Mouse (Mus musculus) liver, embryonic 16.5 days (tissue): ENCODE measurements around the gene Cdh13. TPM values are rescaled to one million over a fixed set of nuclear protein-coding genes. Genes with fewer than 3 reads are reported as not detected.

Experiments
- ATAC-seq: fragments of 200-750 bp; cut with Nextera tagmentation; 2 replicates; pipeline ENCODE4 v1.8.0; 2017; ENCODE audit warnings: low read depth, mild to moderate bottlenecking, moderate number of reproducible peaks, moderate library complexity
- H3K27ac ChIP-seq: fragments of 300-500 bp; sonication (generic); 2 replicates; pipeline ENCODE4 v1.5.1; 2014; ENCODE audit warnings: mild to moderate bottlenecking, low read length
- H3K27me3 ChIP-seq: fragments of 300-500 bp; sonication (generic); 2 replicates; pipeline ENCODE4 v1.6.1; 2014; ENCODE audit warnings: low read depth, low read length, mixed read lengths; ENCODE audit not compliant: control insufficient read depth, insufficient read depth
- H3K36me3 ChIP-seq: fragments of 300-500 bp; sonication (generic); 2 replicates; pipeline ENCODE4 v1.6.1; 2014; ENCODE audit warnings: mild to moderate bottlenecking; ENCODE audit not compliant: control insufficient read depth, insufficient read depth
- H3K4me1 ChIP-seq: fragments of 300-500 bp; sonication (generic); 2 replicates; pipeline ENCODE4 v1.6.1; 2014; ENCODE audit warnings: low read depth, low read length, mixed read lengths; ENCODE audit not compliant: control insufficient read depth
- H3K4me2 ChIP-seq: fragments of 300-500 bp; sonication (generic); 2 replicates; pipeline ENCODE4 v1.6.1; 2014; ENCODE audit warnings: low read depth, low read length, mixed read lengths
- H3K4me3 ChIP-seq: fragments of 300-500 bp; sonication (generic); 2 replicates; pipeline ENCODE4 v1.5.1; 2014; ENCODE audit warnings: low read depth, mild to moderate bottlenecking, low read length
- H3K9ac ChIP-seq: fragments of 300-500 bp; sonication (generic); 2 replicates; pipeline ENCODE4 v1.6.1; 2014; ENCODE audit warnings: low read depth, low read length
- H3K9me3 ChIP-seq: fragments of 300-500 bp; sonication (generic); replicated peaks from 2 replicates; pipeline ENCODE4 v1.6.1; 2016; ENCODE audit warnings: low read length; ENCODE audit not compliant: control insufficient read depth
- WGBS: fragments of 180-500 bp; shearing (Covaris S2); extraction: QIAGEN DNeasy Blood & Tissue Kit; methylation state at CpG from one replicate; pipeline ENCODE4 v1.1.7; 2014; ENCODE audit not compliant: insufficient replicate concordance; 5-methylcytosine and 5-hydroxymethylcytosine counted together
- polyA plus RNA-seq: library from polyadenylated mRNA; unstranded; fragments of >200 nt; fragmentation: Nextera tagmentation; extraction: Ambion mirVana; gene quantifications from 2 replicates; pipeline ENCODE4 v1.2.1, GENCODE M21; 2015

Cdh13 gene
- polyA plus RNA-seq, 1 experiment from 2014 or later = 1.0 TPM

DNA sequence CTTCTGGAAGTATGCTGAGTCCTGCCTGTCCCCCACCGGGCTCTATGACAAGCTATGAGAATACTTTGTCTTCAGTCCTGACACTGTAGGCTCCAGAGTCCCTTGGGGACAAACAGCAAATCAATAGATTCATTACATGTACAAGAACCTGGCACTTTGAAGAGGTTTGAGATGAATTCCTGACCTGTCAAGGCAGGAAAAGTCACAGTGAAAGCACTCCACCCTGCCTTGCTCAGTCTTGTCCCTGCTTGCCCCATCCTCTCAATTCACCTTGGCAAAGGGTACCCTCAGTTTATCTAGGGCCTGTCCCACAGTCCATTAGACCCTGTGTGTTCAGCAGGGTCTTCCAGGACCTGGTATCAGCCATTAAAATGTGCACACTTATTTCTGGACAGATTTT lies 11.0 kb upstream of the Cdh13 start:
- Histone ChIP-seq H3K9ac (no peak overlapping the region), H3K36me3 (no peaks in the 10 kb centered on the region), H3K27me3 (no peaks in the 10 kb centered on the region), H3K4me1 (no peaks in the 10 kb centered on the region), H3K27ac (no peak overlapping the region), H3K4me2 (no peak overlapping the region), H3K9me3 (no peaks in the 10 kb centered on the region), H3K4me3 (no peak overlapping the region)
- 62% methylated on average over 1 of the region's 1 CpGs for WGBS
- no peak for ATAC-seq

DNA sequence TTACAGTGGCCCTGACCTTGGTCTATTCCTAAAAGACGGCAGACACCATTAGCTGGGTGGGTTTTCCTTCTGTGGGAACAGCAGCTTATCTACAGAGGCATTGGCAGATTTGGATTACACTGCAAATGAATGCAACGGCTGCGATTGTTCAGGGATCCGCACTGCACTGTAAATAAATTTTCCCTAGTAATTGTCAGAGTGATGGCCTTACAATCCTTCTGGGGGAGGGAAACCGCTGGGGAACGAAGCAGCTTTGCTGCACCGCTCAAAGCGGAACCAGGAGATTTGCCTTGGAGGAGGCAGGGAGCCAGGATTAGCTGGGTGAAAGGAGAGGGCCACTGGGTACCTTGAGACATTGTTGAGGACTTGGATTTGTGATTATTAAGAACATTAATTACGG lies 9.3 kb upstream of the Cdh13 start:
- Histone ChIP-seq H3K9me3 (no peaks in the 10 kb centered on the region), H3K9ac (no peak overlapping the region), H3K27me3 (no peaks in the 10 kb centered on the region), H3K36me3 (no peaks in the 10 kb centered on the region), H3K4me2 (no peak overlapping the region), H3K27ac (no peak overlapping the region), H3K4me1 (no peaks in the 10 kb centered on the region), H3K4me3 (no peak overlapping the region)
- WGBS = 69% methylated on average over 9 of the region's 9 CpGs
- ATAC-seq = no peak

DNA sequence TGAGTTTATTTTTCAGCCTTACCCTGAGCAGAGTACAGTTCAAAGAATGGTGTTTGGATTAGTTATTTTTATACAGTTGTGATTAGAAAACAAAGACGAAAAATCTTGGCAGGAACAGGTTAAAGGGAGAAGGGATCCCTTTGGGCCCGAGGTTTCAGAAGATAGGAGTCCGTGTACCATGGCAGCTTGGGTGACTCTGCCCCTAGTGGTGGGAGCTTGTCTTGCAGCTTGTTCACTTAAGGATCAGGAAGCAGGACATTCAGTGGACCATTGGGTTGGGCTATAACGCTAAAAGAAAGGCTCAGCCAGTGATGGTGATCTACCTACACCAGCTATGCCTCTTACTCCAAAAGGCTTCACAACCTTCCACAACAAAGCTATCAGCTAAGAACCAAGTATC lies 8.8 kb upstream of the Cdh13 start:
- Histone ChIP-seq H3K4me2 (no peak overlapping the region), H3K9me3 (no peaks in the 10 kb centered on the region), H3K36me3 (no peaks in the 10 kb centered on the region), H3K27me3 (no peaks in the 10 kb centered on the region), H3K4me3 (no peak overlapping the region), H3K4me1 (no peaks in the 10 kb centered on the region), H3K27ac (no peak overlapping the region), H3K9ac (no peak overlapping the region)
- 13% methylated on average over 4 of the region's 4 CpGs for WGBS
- no peak for ATAC-seq

DNA sequence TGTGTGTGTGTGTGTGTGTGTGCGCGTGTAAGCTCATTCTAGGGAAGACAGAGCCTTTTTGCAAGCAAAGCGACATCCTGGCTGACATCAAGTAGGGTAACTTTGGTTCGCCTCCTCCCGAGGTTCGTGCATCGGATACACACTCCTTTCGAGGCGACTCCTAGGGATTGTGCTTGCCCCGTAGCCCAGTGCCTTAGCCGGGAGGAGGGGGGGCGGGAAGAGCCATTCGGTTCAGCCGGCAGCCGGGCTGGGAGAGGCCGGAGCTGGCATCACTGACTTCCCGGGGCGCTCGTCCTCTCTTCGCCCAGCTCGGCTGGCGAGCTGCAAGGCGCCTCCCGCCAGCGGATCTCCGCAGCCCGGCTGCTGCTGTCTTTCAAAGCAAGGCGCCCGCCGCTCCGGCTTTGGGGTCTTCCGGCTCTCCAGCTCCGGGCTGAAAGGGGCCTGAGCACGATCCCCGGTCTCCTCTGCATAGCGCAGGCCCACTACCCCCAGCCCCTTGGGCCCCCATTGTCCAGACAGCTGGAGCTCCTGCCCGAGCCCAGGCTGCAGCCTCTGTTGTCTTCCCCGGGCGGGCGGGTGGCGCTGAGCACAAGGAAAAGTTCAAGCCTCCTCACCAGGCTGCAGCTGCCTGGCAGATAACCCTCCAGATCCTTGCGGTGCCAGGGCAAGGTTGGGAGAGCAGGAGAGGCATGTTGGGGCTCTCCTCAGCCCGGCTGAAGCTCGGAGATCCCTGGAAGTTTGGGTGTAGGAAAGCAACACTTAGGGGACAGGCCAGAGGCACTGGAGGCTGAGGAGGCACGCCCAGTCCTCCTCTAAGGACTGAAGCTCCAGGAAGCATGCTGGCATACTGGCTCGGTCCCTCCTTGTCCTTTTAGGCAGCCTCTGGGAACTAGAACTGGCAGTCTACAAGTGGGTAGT lies 838 bp downstream of the Cdh13 start:
- no peaks in the 10 kb centered on the region for H3K9me3 ChIP-seq
- peaks cover 33% of the 10 kb centered on the region for H3K27me3 ChIP-seq
- no peak overlapping the region for H3K9ac ChIP-seq
- no peak overlapping the region for H3K4me3 ChIP-seq
- H3K36me3 ChIP-seq = no peaks in the 10 kb centered on the region
- no peak for ATAC-seq
- WGBS = 3% methylated on average over 44 of the region's 46 CpGs
- peak overlapping the region; percentile 9; the same call in 1 of the 2 replicates for H3K4me2 ChIP-seq
- H3K4me1 ChIP-seq = no peaks in the 10 kb centered on the region
- H3K27ac ChIP-seq = no peak overlapping the region

DNA sequence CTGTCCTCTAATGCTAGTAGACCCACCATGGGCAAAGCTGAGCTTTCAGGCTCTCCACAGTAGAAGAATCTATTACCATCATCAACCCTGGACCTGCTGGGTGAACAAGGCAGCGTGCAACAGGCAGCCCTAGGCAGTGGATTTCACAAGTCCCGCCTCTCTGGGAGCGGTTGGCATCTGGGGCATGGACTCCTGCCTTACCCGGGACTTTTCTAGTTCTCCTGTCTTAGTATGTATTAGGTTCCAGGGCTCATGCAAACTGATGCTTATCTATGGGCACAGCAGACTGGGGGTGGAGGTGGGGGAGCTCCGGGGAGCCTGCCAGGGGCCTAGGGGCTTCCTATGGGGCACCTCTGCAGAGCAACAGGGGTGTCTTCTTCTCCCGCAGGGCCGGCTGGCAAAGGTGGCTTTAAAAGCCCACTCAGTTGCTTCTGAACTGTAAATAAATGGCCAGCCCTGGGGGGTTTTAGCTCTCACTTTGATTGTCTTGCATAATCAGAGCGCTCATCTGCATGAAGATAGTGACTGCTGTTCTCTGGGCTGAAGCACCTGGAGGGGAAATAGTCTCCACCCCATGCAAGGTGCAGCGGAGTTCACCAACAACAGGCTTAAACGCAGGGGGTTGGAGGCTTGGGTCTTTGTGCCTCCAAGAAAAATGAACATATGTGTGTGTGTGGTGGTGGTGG lies 2.2 kb downstream of the Cdh13 start:
- Histone ChIP-seq H3K27ac (no peak overlapping the region), H3K9me3 (no peaks in the 10 kb centered on the region), H3K4me3 (no peak overlapping the region), H3K27me3 (peaks cover 33% of the 10 kb centered on the region), H3K36me3 (no peaks in the 10 kb centered on the region), H3K9ac (no peak overlapping the region), H3K4me1 (no peaks in the 10 kb centered on the region), H3K4me2 (no peak overlapping the region)
- ATAC-seq = no peak
- 14% methylated on average over 10 of the region's 10 CpGs for WGBS

DNA sequence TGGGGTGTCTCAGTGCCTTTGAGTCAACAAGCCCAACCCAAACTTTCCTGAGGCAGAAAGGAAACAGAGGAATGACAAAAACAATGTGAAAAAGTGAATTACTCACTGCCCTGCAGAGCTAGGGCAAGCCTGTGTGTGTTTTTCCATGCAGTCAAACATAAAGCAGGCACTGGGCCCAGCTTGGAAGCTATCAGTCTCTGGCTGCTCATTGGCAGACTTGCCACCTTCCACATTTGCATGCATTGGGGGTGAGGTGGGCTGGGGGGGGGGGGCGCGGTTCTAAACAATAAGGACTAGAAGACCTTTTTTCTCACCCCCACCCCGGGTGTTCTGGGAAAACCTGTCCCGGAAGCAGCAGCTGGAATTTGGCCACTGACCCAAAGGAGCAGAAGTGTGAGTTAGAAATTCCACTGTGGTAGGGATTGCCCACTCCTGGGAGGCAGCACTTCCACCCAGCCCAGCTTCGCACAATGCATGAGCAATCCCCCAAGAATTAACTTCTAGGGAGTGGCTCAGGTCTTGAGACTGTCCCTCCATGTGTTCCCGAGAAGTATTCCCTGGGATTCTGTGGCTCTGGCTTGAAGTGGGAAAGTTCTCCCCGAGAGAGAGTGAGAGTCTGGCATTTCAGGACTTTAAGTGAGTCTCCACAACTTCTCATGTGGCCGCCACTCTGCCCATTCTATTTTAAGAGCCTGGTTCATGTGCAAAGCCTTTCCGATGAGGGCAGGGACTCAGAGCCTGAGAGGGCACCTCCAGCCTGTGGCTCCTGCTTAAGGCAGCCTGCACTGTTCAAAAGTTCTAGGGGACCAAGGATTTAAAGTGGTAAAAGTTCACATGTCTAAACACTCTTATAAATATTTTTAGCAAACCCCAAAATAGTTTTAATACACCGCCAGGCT lies 3.0 kb downstream of the Cdh13 start:
- H3K36me3 ChIP-seq = no peaks in the 10 kb centered on the region
- H3K9me3 ChIP-seq = no peaks in the 10 kb centered on the region
- no peaks in the 10 kb centered on the region for H3K4me1 ChIP-seq
- 16% methylated on average over 10 of the region's 10 CpGs for WGBS
- H3K4me3 ChIP-seq = no peak overlapping the region
- ATAC-seq = no peak
- H3K4me2 ChIP-seq = no peak overlapping the region
- H3K27ac ChIP-seq = no peak overlapping the region
- H3K9ac ChIP-seq = no peak overlapping the region
- H3K27me3 ChIP-seq = peaks cover 33% of the 10 kb centered on the region

DNA sequence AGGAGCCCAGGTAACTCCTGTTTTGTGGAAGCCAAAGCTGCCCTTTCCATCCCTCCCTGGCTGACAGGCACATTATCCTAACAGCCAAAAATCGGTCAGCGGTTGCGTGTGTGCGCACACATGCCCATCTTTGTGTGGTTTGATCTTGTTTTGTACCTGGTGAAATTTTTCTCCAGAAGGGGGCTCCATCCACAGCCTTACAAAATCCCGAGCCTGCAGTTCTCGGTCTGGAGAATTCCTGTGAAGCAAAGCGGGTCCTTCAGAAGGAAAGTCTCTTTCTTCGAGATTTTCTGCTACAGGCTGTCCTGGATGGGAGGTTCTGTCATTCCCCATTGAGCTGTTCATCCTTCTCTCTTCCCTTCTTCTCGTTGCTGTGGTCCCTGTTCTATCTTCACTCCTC lies 4.0 kb downstream of the Cdh13 start:
- no peak for ATAC-seq
- Histone ChIP-seq H3K9ac (no peak overlapping the region), H3K27ac (no peak overlapping the region), H3K36me3 (no peaks in the 10 kb centered on the region), H3K4me2 (no peak overlapping the region), H3K4me3 (no peak overlapping the region), H3K27me3 (peaks cover 33% of the 10 kb centered on the region), H3K9me3 (no peaks in the 10 kb centered on the region), H3K4me1 (no peaks in the 10 kb centered on the region)
- 33% methylated on average over 9 of the region's 9 CpGs for WGBS

DNA sequence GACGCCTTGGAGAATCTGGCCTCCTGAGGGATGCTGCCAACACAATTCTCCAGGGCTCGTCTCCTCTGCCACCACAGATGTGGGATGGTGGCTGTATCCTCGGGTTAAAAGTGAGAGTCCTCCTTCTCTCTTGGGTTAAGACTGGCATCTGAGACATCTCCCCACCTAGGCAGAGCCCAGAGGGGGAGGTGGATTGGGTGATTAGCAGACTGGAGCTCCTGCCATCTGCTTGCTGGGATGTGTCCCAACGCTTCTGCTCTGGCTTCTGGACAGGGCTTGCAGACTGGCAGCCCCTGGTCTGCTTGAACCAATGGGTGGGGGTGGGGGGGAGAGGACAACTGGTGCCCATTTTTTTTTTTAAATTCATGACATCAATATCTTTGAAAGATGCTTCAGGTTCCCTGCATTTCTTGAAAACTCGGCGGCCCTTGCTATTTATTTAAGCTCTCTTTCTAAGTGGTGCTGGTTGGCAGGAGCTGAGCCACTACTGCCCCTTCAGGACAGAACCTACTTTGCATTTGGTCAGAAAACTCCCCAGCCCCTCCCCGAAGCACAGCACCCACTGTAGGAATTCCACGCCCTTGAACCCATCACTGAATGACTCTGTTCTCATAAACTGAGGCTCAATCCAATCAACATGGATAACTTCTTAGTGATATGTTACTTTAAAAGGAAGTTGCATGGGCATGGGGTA lies 4.9 kb downstream of the Cdh13 start:
- WGBS = 48% methylated on average over 8 of the region's 8 CpGs

More for the DNA sequence above, 4.9 kb downstream of the Cdh13 start:
- H3K4me1 ChIP-seq = no peaks in the 10 kb centered on the region
- no peaks in the 10 kb centered on the region for H3K9me3 ChIP-seq
- no peak overlapping the region for H3K27ac ChIP-seq
- no peak overlapping the region for H3K9ac ChIP-seq
- ATAC-seq = no peak
- no peaks in the 10 kb centered on the region for H3K36me3 ChIP-seq
- peaks cover 26% of the 10 kb centered on the region for H3K27me3 ChIP-seq
- no peak overlapping the region for H3K4me2 ChIP-seq
- H3K4me3 ChIP-seq = no peak overlapping the region
